Mouse (Mus musculus) stomach, postnatal 0 days (tissue): Measurements from ENCODE around the gene Dcun1d2. TPM values are rescaled to one million over a fixed set of nuclear protein-coding genes. Genes with fewer than 3 reads are reported as not detected.

ENCODE experiments used
- ATAC-seq: fragments of 200-750 bp; cut with Nextera tagmentation; 2 replicates; pipeline ENCODE4 v1.8.0; 2017; ENCODE audit not compliant: low FRiP score, low TSS enrichment
- DNase-seq: peaks from one replicate; pipeline ENCODE4 v3.0.0-alpha.2; 2016; ENCODE audit warnings: low spot score
- H3K27ac ChIP-seq: fragments of 300-500 bp; sonication (generic); replicated peaks from 2 replicates; pipeline ENCODE4 v1.5.1; 2014; ENCODE audit warnings: mild to moderate bottlenecking, control low read depth
- H3K27me3 ChIP-seq: fragments of 300-500 bp; sonication (generic); 2 replicates; pipeline ENCODE4 v1.6.1; 2014; ENCODE audit warnings: low read length; ENCODE audit not compliant: control insufficient read depth, insufficient read depth
- H3K36me3 ChIP-seq: fragments of 300-500 bp; sonication (generic); 2 replicates; pipeline ENCODE4 v1.6.1; 2014; ENCODE audit warnings: low read length, mixed read lengths; ENCODE audit not compliant: control insufficient read depth, insufficient read depth
- H3K4me1 ChIP-seq: fragments of 300-500 bp; sonication (generic); replicated peaks from 2 replicates; pipeline ENCODE4 v1.6.1; 2014; ENCODE audit warnings: antibody characterized with exemption; ENCODE audit not compliant: control insufficient read depth, insufficient read depth
- H3K4me2 ChIP-seq: fragments of 300-500 bp; sonication (generic); replicated peaks from 2 replicates; pipeline ENCODE4 v1.6.1; 2014; ENCODE audit warnings: low read depth, mild to moderate bottlenecking, control low read depth, moderate library complexity
- H3K4me3 ChIP-seq: fragments of 300-500 bp; sonication (generic); 2 replicates; pipeline ENCODE4 v1.5.1; 2014; ENCODE audit warnings: low read depth, low read length, control low read depth
- H3K9ac ChIP-seq: fragments of 300-500 bp; sonication (generic); 2 replicates; pipeline ENCODE4 v1.6.1; 2014; ENCODE audit warnings: mild to moderate bottlenecking, low read length, control low read depth, mixed read lengths
- H3K9me3 ChIP-seq: fragments of 300-500 bp; sonication (generic); 2 replicates; pipeline ENCODE4 v1.6.1; 2016; ENCODE audit warnings: low read length; ENCODE audit not compliant: control insufficient read depth
- CTCF ChIP-seq: IDR thresholded peaks from 2 replicates; pipeline ENCODE4 v1.5.1; 2016; ENCODE audit warnings: antibody characterized with exemption, low read depth, mild to moderate bottlenecking, moderate library complexity
- EP300 ChIP-seq: optimal IDR thresholded peaks from 2 replicates; pipeline ENCODE3; 2016; ENCODE audit warnings: antibody characterized with exemption
- WGBS: fragments of 180-500 bp; shearing (Covaris S2); extraction: QIAGEN DNeasy Blood & Tissue Kit; methylation state at CpG from one replicate; pipeline ENCODE4 v1.1.7; 2014; 5-methylcytosine and 5-hydroxymethylcytosine counted together
- polyA plus RNA-seq: library from polyadenylated mRNA; unstranded; fragments of >200 nt; fragmentation: Nextera tagmentation; extraction: Ambion mirVana; gene quantifications from 2 replicates; pipeline ENCODE4 v1.2.1, GENCODE M21; 2015

Gene Dcun1d2
- polyA plus RNA-seq, 1 experiment from 2014 or later: 9.9 TPM

- no peak for ATAC-seq
- no peak overlapping the region for H3K27ac ChIP-seq
- no peaks in the 10 kb centered on the region for H3K9me3 ChIP-seq
- no peaks in the 10 kb centered on the region for H3K27me3 ChIP-seq
- no peaks in the 10 kb centered on the region for H3K4me1 ChIP-seq
- peaks cover 36% of the 10 kb centered on the region for H3K36me3 ChIP-seq
- DNase-seq: no peak
- TF ChIP-seq EP300 (no peak), CTCF (no peak)
- H3K4me2 ChIP-seq: no peak overlapping the region
- H3K4me3 ChIP-seq: no peak overlapping the region
- 95% methylated on average over 8 of the region's 8 CpGs for WGBS
- H3K9ac ChIP-seq: no peak overlapping the region
These were observed 11.6 kb upstream of the Dcun1d2 start for GRCm38 (mm10) chr8:13299571-13299970.

GRCm38 (mm10) chr8:13293677-13294470 is 5.9 kb upstream of the Dcun1d2 start:
- DNase-seq: no peak
- Histone ChIP-seq H3K27me3 (no peaks in the 10 kb centered on the region), H3K9ac (no peak overlapping the region), H3K36me3 (peaks cover 24% of the 10 kb centered on the region; the same call in 1 of the 2 replicates), H3K4me1 (no peaks in the 10 kb centered on the region), H3K4me3 (no peak overlapping the region), H3K27ac (no peak overlapping the region), H3K4me2 (no peak overlapping the region), H3K9me3 (no peaks in the 10 kb centered on the region)
- ATAC-seq: no peak
- no peak for TF ChIP-seq CTCF
- TF ChIP-seq EP300: no peak
- WGBS: 91% methylated on average over 9 of the region's 9 CpGs

GRCm38 (mm10) chr8:13292364-13292763 is 4.4 kb upstream of the Dcun1d2 start:
- no peak overlapping the region for H3K9ac ChIP-seq
- no peaks in the 10 kb centered on the region for H3K27me3 ChIP-seq
- H3K4me3 ChIP-seq: no peak overlapping the region
- no peaks in the 10 kb centered on the region for H3K9me3 ChIP-seq
- no peak overlapping the region for H3K4me2 ChIP-seq
- peaks cover 23% of the 10 kb centered on the region; the same call in 1 of the 2 replicates for H3K36me3 ChIP-seq
- no peaks in the 10 kb centered on the region for H3K4me1 ChIP-seq
- TF ChIP-seq CTCF (peak; percentile 95), EP300 (no peak)
- DNase-seq: peak; percentile 86
- ATAC-seq: no peak
- H3K27ac ChIP-seq: no peak overlapping the region
- WGBS: 28% methylated on average over 9 of the region's 9 CpGs

- Histone ChIP-seq H3K27ac (peak overlapping the region; percentile 93; the same call in 1 of the 2 replicates), H3K36me3 (peaks cover 3% of the 10 kb centered on the region; the same call in 1 of the 2 replicates), H3K9ac (peak overlapping the region; percentile 79), H3K4me1 (peaks cover 5% of the 10 kb centered on the region; the same call in 1 of the 2 replicates), H3K4me2 (peak overlapping the region; percentile 96), H3K27me3 (no peaks in the 10 kb centered on the region), H3K4me3 (peak overlapping the region; percentile 57), H3K9me3 (no peaks in the 10 kb centered on the region)
- no peak for DNase-seq
- no peak for TF ChIP-seq EP300
- TF ChIP-seq CTCF: no peak
- ATAC-seq: no peak
- WGBS: 2% methylated on average over 6 of the region's 6 CpGs
These were observed 715 bp upstream of the Dcun1d2 start for GRCm38 (mm10) chr8:13288646-13289045.

DNA sequence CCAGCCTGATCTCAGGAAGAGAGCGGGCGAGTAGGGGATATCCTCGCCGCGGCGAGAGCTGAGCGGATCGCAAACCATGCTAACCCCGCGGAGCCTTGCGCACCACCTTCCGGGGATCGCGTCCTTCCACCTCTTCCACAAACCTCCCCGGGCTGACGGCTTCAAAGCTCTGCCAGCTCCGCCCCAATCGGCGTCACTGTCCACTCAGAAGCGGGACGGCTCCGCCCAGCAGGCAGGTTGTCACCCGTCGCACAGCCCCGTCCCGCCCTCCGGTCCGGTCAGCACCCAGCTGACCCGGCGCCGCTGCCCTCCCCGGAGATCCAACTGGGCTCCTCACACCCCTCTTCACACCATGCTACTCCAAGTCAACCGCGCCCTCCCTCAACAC is 633 bp downstream of the Dcun1d2 start:
- DNase-seq (peak; percentile 94), ATAC-seq (peak; percentile 90)
- no peaks in the 10 kb centered on the region for H3K9me3 ChIP-seq
- H3K27me3 ChIP-seq: no peaks in the 10 kb centered on the region
- peak overlapping the region; percentile 93 for H3K27ac ChIP-seq
- H3K36me3 ChIP-seq: no peaks in the 10 kb centered on the region
- H3K4me2 ChIP-seq: peak overlapping the region; percentile 96
- TF ChIP-seq CTCF (no peak; the same call in 1 of the 2 replicates), EP300 (no peak)
- H3K9ac ChIP-seq: peak overlapping the region; percentile 79
- H3K4me1 ChIP-seq: peaks cover 5% of the 10 kb centered on the region; the same call in 1 of the 2 replicates
- WGBS: 1% methylated on average over 33 of the region's 34 CpGs
- peak overlapping the region; percentile 57 for H3K4me3 ChIP-seq

- DNase-seq: no peak
- H3K9me3 ChIP-seq: no peaks in the 10 kb centered on the region
- TF ChIP-seq CTCF: peak; percentile 43
- no peak for TF ChIP-seq EP300
- no peaks in the 10 kb centered on the region for H3K36me3 ChIP-seq
- H3K27me3 ChIP-seq: no peaks in the 10 kb centered on the region
- ATAC-seq: no peak
- H3K4me3 ChIP-seq: no peak overlapping the region
- no peak overlapping the region for H3K4me2 ChIP-seq
- peaks cover 5% of the 10 kb centered on the region; the same call in 1 of the 2 replicates for H3K4me1 ChIP-seq
- no peak overlapping the region for H3K27ac ChIP-seq
- no peak overlapping the region for H3K9ac ChIP-seq
- 64% methylated on average over 1 of the region's 1 CpGs for WGBS
These were observed 4.7 kb downstream of the Dcun1d2 start for GRCm38 (mm10) chr8:13283200-13283599.
